Mouse (Mus musculus): ENCODE data around the gene Cuedc1.

Gene Cuedc1

GRCm38 (mm10) chr11:88204593-88205368 lies 106.9 kb downstream of the Cuedc1 start:
- peak; percentile 49 for DNase-seq (ENCODE audit: low read depth)

- peak; percentile 47 for DNase-seq (ENCODE audit: low read depth)
Measured at GRCm38 (mm10) chr11:88206576-88206975, 108.7 kb downstream of the Cuedc1 start.

GRCm38 (mm10) chr11:88207697-88208096 lies 109.8 kb downstream of the Cuedc1 start:
- no peak for DNase-seq (ENCODE audit: low read depth)

- DNase-seq (ENCODE audit: low read depth), result no peak
Measured at GRCm38 (mm10) chr11:88211824-88212582, 114.1 kb downstream of the Cuedc1 start.

- peak; percentile 70 for DNase-seq (ENCODE audit: low read depth)
Measured at GRCm38 (mm10) chr11:88213757-88214156, 115.9 kb downstream of the Cuedc1 start.

GRCm38 (mm10) chr11:88214881-88215831 lies 117.3 kb downstream of the Cuedc1 start:
- peak; percentile 60 for DNase-seq (ENCODE audit: low read depth)

- peak; percentile 76 for DNase-seq (ENCODE audit: low read depth)
Measured at GRCm38 (mm10) chr11:88216231-88216685, 118.4 kb downstream of the Cuedc1 start.

GRCm38 (mm10) chr11:88218155-88218554 lies 120.3 kb downstream of the Cuedc1 start:
- DNase-seq (ENCODE audit: low read depth), result no peak

- DNase-seq (ENCODE audit: low read depth), result no peak
Measured at GRCm38 (mm10) chr11:88218586-88218985, 120.7 kb downstream of the Cuedc1 start.

- no peak for DNase-seq (ENCODE audit: low read depth)
Measured at GRCm38 (mm10) chr11:88221929-88222475, 124.1 kb downstream of the Cuedc1 start.

- DNase-seq (ENCODE audit: low read depth), result no peak
Measured at GRCm38 (mm10) chr11:88227001-88227957, 129.4 kb downstream of the Cuedc1 start.

- no peak for DNase-seq (ENCODE audit: low read depth)
Measured at GRCm38 (mm10) chr11:88231213-88231790, 133.4 kb downstream of the Cuedc1 start.

- DNase-seq (ENCODE audit: low read depth), result peak; percentile 95
Measured at GRCm38 (mm10) chr11:88233528-88234427, 135.9 kb downstream of the Cuedc1 start.

- no peak for DNase-seq (ENCODE audit: low read depth)
Measured at GRCm38 (mm10) chr11:88234789-88235188, 136.9 kb downstream of the Cuedc1 start.

- peak; percentile 82 for DNase-seq (ENCODE audit: low read depth)
Measured at GRCm38 (mm10) chr11:88235221-88236203, 137.7 kb downstream of the Cuedc1 start.

GRCm38 (mm10) chr11:88240275-88240674 lies 142.4 kb downstream of the Cuedc1 start:
- no peak for DNase-seq (ENCODE audit: low read depth)

GRCm38 (mm10) chr11:88240736-88241353 lies 143.0 kb downstream of the Cuedc1 start:
- no peak for DNase-seq (ENCODE audit: low read depth)
